Mouse (Mus musculus): Measurements from ENCODE around the gene Otof. TPM values are rescaled to one million over a fixed set of nuclear protein-coding genes. Genes with fewer than 3 reads are reported as not detected.

The Otof gene
- polyA plus RNA-seq (2015; fragmentation: Nextera tagmentation; extraction: Ambion mirVana), result 0.07 TPM in 1 of 2 replicates, not detected in the other

GRCm38 (mm10) chr5:30461821-30462220 lies at the start of gene Otof:
TSS of gene Otof (minus strand) at chr5:30461932.
- H3K27me3 ChIP-seq, result peaks cover 58% of the 10 kb centered on the region
- ATAC-seq (ENCODE audit: insufficient read depth), result no peak
- H3K27ac ChIP-seq (replicated peaks), result no peak within 1 kb of the TSS
- H3K4me1 ChIP-seq (replicated peaks), result no peaks in the 10 kb centered on the region
- WGBS (ENCODE audit: insufficient replicate concordance), result 42% methylated on average over 12 of the region's 12 CpGs
- no peak within 1 kb of the TSS for H3K4me3 ChIP-seq (replicated peaks)
- H3K9me3 ChIP-seq (replicated peaks), result no peaks in the 10 kb centered on the region
- H3K4me2 ChIP-seq, result no peak within 1 kb of the TSS
- no peak within 1 kb of the TSS for H3K9ac ChIP-seq
- no peaks in the 10 kb centered on the region for H3K36me3 ChIP-seq (replicated peaks)

- 61% methylated on average over 7 of the region's 7 CpGs for WGBS (ENCODE audit: insufficient replicate concordance)
- Histone ChIP-seq H3K27me3 (no peaks in the 10 kb centered on the region), H3K4me3 (replicated peaks) (no peak overlapping the region), H3K27ac (replicated peaks) (no peak overlapping the region), H3K9ac (no peak overlapping the region), H3K36me3 (replicated peaks) (no peaks in the 10 kb centered on the region), H3K4me1 (replicated peaks) (no peaks in the 10 kb centered on the region), H3K9me3 (replicated peaks) (no peaks in the 10 kb centered on the region), H3K4me2 (no peak overlapping the region)
- no peak for ATAC-seq (ENCODE audit: insufficient read depth)
Observed at GRCm38 (mm10) chr5:30497299-30497698, 35.6 kb upstream of the Otof start.

GRCm38 (mm10) chr5:30496821-30497220 lies 35.1 kb upstream of the Otof start:
- WGBS (ENCODE audit: insufficient replicate concordance), result 62% methylated on average over 8 of the region's 8 CpGs

GRCm38 (mm10) chr5:30495288-30495687 lies 33.6 kb upstream of the Otof start:
- no peak overlapping the region for H3K27ac ChIP-seq (replicated peaks)
- no peak overlapping the region for H3K4me2 ChIP-seq
- peaks cover 4% of the 10 kb centered on the region; the same call in 1 of the 2 replicates for H3K27me3 ChIP-seq
- H3K4me3 ChIP-seq (replicated peaks), result no peak overlapping the region
- H3K36me3 ChIP-seq (replicated peaks), result no peaks in the 10 kb centered on the region
- H3K9me3 ChIP-seq (replicated peaks), result no peaks in the 10 kb centered on the region
- 71% methylated on average over 2 of the region's 2 CpGs for WGBS (ENCODE audit: insufficient replicate concordance)
- no peak overlapping the region for H3K9ac ChIP-seq
- ATAC-seq (ENCODE audit: insufficient read depth), result no peak
- H3K4me1 ChIP-seq (replicated peaks), result no peaks in the 10 kb centered on the region

More at GRCm38 (mm10) chr5:30496821-30497220, 35.1 kb upstream of the Otof start:
- Histone ChIP-seq H3K36me3 (replicated peaks) (no peaks in the 10 kb centered on the region), H3K27ac (replicated peaks) (no peak overlapping the region), H3K9ac (no peak overlapping the region), H3K27me3 (no peaks in the 10 kb centered on the region), H3K4me3 (replicated peaks) (no peak overlapping the region), H3K4me2 (no peak overlapping the region), H3K4me1 (replicated peaks) (no peaks in the 10 kb centered on the region), H3K9me3 (replicated peaks) (no peaks in the 10 kb centered on the region)
- no peak for ATAC-seq (ENCODE audit: insufficient read depth)

- Histone ChIP-seq H3K9me3 (replicated peaks) (no peaks in the 10 kb centered on the region), H3K4me3 (replicated peaks) (no peak overlapping the region), H3K9ac (no peak overlapping the region), H3K27me3 (peaks cover 4% of the 10 kb centered on the region; the same call in 1 of the 2 replicates), H3K4me1 (replicated peaks) (no peaks in the 10 kb centered on the region), H3K27ac (replicated peaks) (no peak overlapping the region), H3K4me2 (no peak overlapping the region), H3K36me3 (replicated peaks) (no peaks in the 10 kb centered on the region)
- no peak for ATAC-seq (ENCODE audit: insufficient read depth)
- WGBS (ENCODE audit: insufficient replicate concordance), result 75% methylated on average over 7 of the region's 7 CpGs
Observed at GRCm38 (mm10) chr5:30494606-30495005, 32.9 kb upstream of the Otof start.

GRCm38 (mm10) chr5:30493723-30494122 lies 32.0 kb upstream of the Otof start:
- Histone ChIP-seq H3K27me3 (peaks cover 4% of the 10 kb centered on the region; the same call in 1 of the 2 replicates), H3K27ac (replicated peaks) (no peak overlapping the region), H3K4me2 (no peak overlapping the region), H3K36me3 (replicated peaks) (no peaks in the 10 kb centered on the region), H3K4me1 (replicated peaks) (no peaks in the 10 kb centered on the region), H3K9me3 (replicated peaks) (no peaks in the 10 kb centered on the region), H3K9ac (no peak overlapping the region), H3K4me3 (replicated peaks) (no peak overlapping the region)
- 40% methylated on average over 7 of the region's 7 CpGs for WGBS (ENCODE audit: insufficient replicate concordance)
- no peak for ATAC-seq (ENCODE audit: insufficient read depth)

GRCm38 (mm10) chr5:30490845-30491244 lies 29.1 kb upstream of the Otof start:
- no peak overlapping the region for H3K9ac ChIP-seq
- H3K27me3 ChIP-seq, result peaks cover 4% of the 10 kb centered on the region; the same call in 1 of the 2 replicates
- 57% methylated on average over 5 of the region's 5 CpGs for WGBS (ENCODE audit: insufficient replicate concordance)
- H3K4me3 ChIP-seq (replicated peaks), result no peak overlapping the region
- no peaks in the 10 kb centered on the region for H3K4me1 ChIP-seq (replicated peaks)
- no peak overlapping the region for H3K27ac ChIP-seq (replicated peaks)
- no peaks in the 10 kb centered on the region for H3K9me3 ChIP-seq (replicated peaks)
- no peak for ATAC-seq (ENCODE audit: insufficient read depth)
- H3K36me3 ChIP-seq (replicated peaks), result no peaks in the 10 kb centered on the region
- H3K4me2 ChIP-seq, result no peak overlapping the region

- no peak for ATAC-seq (ENCODE audit: insufficient read depth)
- Histone ChIP-seq H3K9me3 (replicated peaks) (no peaks in the 10 kb centered on the region), H3K27ac (replicated peaks) (no peak overlapping the region), H3K9ac (no peak overlapping the region), H3K4me3 (replicated peaks) (no peak overlapping the region), H3K27me3 (peaks cover 4% of the 10 kb centered on the region; the same call in 1 of the 2 replicates), H3K4me2 (no peak overlapping the region), H3K4me1 (replicated peaks) (no peaks in the 10 kb centered on the region), H3K36me3 (replicated peaks) (no peaks in the 10 kb centered on the region)
Observed at GRCm38 (mm10) chr5:30490215-30490614, 28.5 kb upstream of the Otof start.

GRCm38 (mm10) chr5:30485136-30485535 lies 23.4 kb upstream of the Otof start:
- no peaks in the 10 kb centered on the region for H3K9me3 ChIP-seq (replicated peaks)
- no peak overlapping the region for H3K27ac ChIP-seq (replicated peaks)
- WGBS (ENCODE audit: insufficient replicate concordance), result 51% methylated on average over 6 of the region's 6 CpGs
- no peak overlapping the region for H3K4me2 ChIP-seq
- H3K4me3 ChIP-seq (replicated peaks), result no peak overlapping the region
- no peak for ATAC-seq (ENCODE audit: insufficient read depth)
- no peak overlapping the region for H3K9ac ChIP-seq
- no peaks in the 10 kb centered on the region; the same call in 1 of the 2 replicates for H3K27me3 ChIP-seq
- no peaks in the 10 kb centered on the region for H3K4me1 ChIP-seq (replicated peaks)
- no peaks in the 10 kb centered on the region for H3K36me3 ChIP-seq (replicated peaks)

- H3K27ac ChIP-seq (replicated peaks), result no peak overlapping the region
- H3K4me2 ChIP-seq, result no peak overlapping the region
- H3K27me3 ChIP-seq, result no peaks in the 10 kb centered on the region; the same call in 1 of the 2 replicates
- H3K9me3 ChIP-seq (replicated peaks), result no peaks in the 10 kb centered on the region
- no peak for ATAC-seq (ENCODE audit: insufficient read depth)
- no peaks in the 10 kb centered on the region for H3K4me1 ChIP-seq (replicated peaks)
- no peaks in the 10 kb centered on the region for H3K36me3 ChIP-seq (replicated peaks)
- WGBS (ENCODE audit: insufficient replicate concordance), result 52% methylated on average over 5 of the region's 5 CpGs
- H3K9ac ChIP-seq, result no peak overlapping the region
- H3K4me3 ChIP-seq (replicated peaks), result no peak overlapping the region
Observed at GRCm38 (mm10) chr5:30484591-30484990, 22.9 kb upstream of the Otof start.

GRCm38 (mm10) chr5:30483533-30483932 lies 21.8 kb upstream of the Otof start:
- H3K4me3 ChIP-seq (replicated peaks), result no peak overlapping the region
- no peak overlapping the region for H3K4me2 ChIP-seq
- H3K4me1 ChIP-seq (replicated peaks), result no peaks in the 10 kb centered on the region
- 70% methylated on average over 8 of the region's 8 CpGs for WGBS (ENCODE audit: insufficient replicate concordance)
- no peaks in the 10 kb centered on the region for H3K9me3 ChIP-seq (replicated peaks)
- ATAC-seq (ENCODE audit: insufficient read depth), result no peak
- no peaks in the 10 kb centered on the region; the same call in 1 of the 2 replicates for H3K27me3 ChIP-seq
- H3K27ac ChIP-seq (replicated peaks), result no peak overlapping the region
- H3K36me3 ChIP-seq (replicated peaks), result no peaks in the 10 kb centered on the region
- no peak overlapping the region for H3K9ac ChIP-seq

- H3K4me2 ChIP-seq, result no peak overlapping the region
- H3K4me1 ChIP-seq (replicated peaks), result no peaks in the 10 kb centered on the region
- no peak for ATAC-seq (ENCODE audit: insufficient read depth)
- no peaks in the 10 kb centered on the region for H3K9me3 ChIP-seq (replicated peaks)
- H3K27ac ChIP-seq (replicated peaks), result no peak overlapping the region
- WGBS (ENCODE audit: insufficient replicate concordance), result 12% methylated on average over 5 of the region's 5 CpGs
- no peak overlapping the region for H3K9ac ChIP-seq
- no peaks in the 10 kb centered on the region; the same call in 1 of the 2 replicates for H3K27me3 ChIP-seq
- no peaks in the 10 kb centered on the region for H3K36me3 ChIP-seq (replicated peaks)
- H3K4me3 ChIP-seq (replicated peaks), result no peak overlapping the region
Observed at GRCm38 (mm10) chr5:30482319-30482718, 20.6 kb upstream of the Otof start.
